Mouse (Mus musculus) intestine, postnatal 0 days (tissue): ENCODE results near the gene Crtc3. TPM values are rescaled to one million over a fixed set of nuclear protein-coding genes. Genes with fewer than 3 reads are reported as not detected.

ENCODE experiments used
- ATAC-seq: fragments of 200-750 bp; cut with Nextera tagmentation; 2 replicates; pipeline ENCODE4 v1.8.0; 2017; ENCODE audit warnings: mild to moderate bottlenecking, moderate TSS enrichment, moderate library complexity
- H3K27ac ChIP-seq: fragments of 300-500 bp; sonication (generic); 2 replicates; pipeline ENCODE4 v1.5.1; 2014; ENCODE audit warnings: mild to moderate bottlenecking, low read depth, low read length, moderate library complexity
- H3K27me3 ChIP-seq: fragments of 300-500 bp; sonication (generic); replicated peaks from 2 replicates; pipeline ENCODE4 v1.6.1; 2014; ENCODE audit warnings: low read length, mixed read lengths; ENCODE audit not compliant: control insufficient read depth, insufficient read depth
- H3K36me3 ChIP-seq: fragments of 300-500 bp; sonication (generic); 2 replicates; pipeline ENCODE4 v1.6.1; 2014; ENCODE audit warnings: mild to moderate bottlenecking, moderate library complexity; ENCODE audit not compliant: control insufficient read depth, insufficient read depth
- H3K4me1 ChIP-seq: fragments of 300-500 bp; sonication (generic); replicated peaks from 2 replicates; pipeline ENCODE4 v1.6.1; 2014; ENCODE audit warnings: antibody characterized with exemption, low read length, mixed read lengths; ENCODE audit not compliant: control insufficient read depth, insufficient read depth
- H3K4me2 ChIP-seq: fragments of 300-500 bp; sonication (generic); replicated peaks from 2 replicates; pipeline ENCODE4 v1.6.1; 2014; ENCODE audit warnings: low read depth, mild to moderate bottlenecking, moderate library complexity
- H3K4me3 ChIP-seq: fragments of 300-500 bp; sonication (generic); 2 replicates; pipeline ENCODE4 v1.5.1; 2014; ENCODE audit warnings: low read depth, low read length
- H3K9ac ChIP-seq: fragments of 300-500 bp; sonication (generic); 2 replicates; pipeline ENCODE4 v1.6.1; 2014; ENCODE audit warnings: mild to moderate bottlenecking, low read depth, low read length
- H3K9me3 ChIP-seq: fragments of 300-500 bp; sonication (generic); 2 replicates; pipeline ENCODE4 v1.6.1; 2016; ENCODE audit warnings: mixed run types; ENCODE audit not compliant: control insufficient read depth
- CTCF ChIP-seq: sonication (generic); IDR thresholded peaks from 2 replicates; pipeline ENCODE4 v1.5.1; 2016; ENCODE audit warnings: low read depth, mild to moderate bottlenecking, control low read depth, antibody characterized with exemption, moderate library complexity
- WGBS: fragments of 180-500 bp; shearing (Covaris S2); extraction: QIAGEN DNeasy Blood & Tissue Kit; methylation state at CpG from one replicate; pipeline ENCODE4 v1.1.7; 2014; 5-methylcytosine and 5-hydroxymethylcytosine counted together
- polyA plus RNA-seq: library from polyadenylated mRNA; unstranded; fragments of >200 nt; fragmentation: Nextera tagmentation; extraction: Ambion mirVana; gene quantifications from 2 replicates; pipeline ENCODE4 v1.2.1, GENCODE M21; 2015

Crtc3 gene
- polyA plus RNA-seq, 1 experiment from 2014 or later, result 11.5 TPM

- H3K27ac ChIP-seq, result no peak overlapping the region
- H3K4me3 ChIP-seq, result no peak overlapping the region
- ATAC-seq, result no peak
- H3K9ac ChIP-seq, result no peak overlapping the region
- H3K4me1 ChIP-seq, result 0 out of 2 replicates have a peak, but pooled peaks cover 3% of the 10 kb centered on the region
- no peak for TF ChIP-seq CTCF
- H3K4me2 ChIP-seq, result no peak overlapping the region
- no peaks in the 10 kb centered on the region for H3K9me3 ChIP-seq
- WGBS, result 46% methylated on average over 8 of the region's 8 CpGs
- H3K27me3 ChIP-seq, result no peaks in the 10 kb centered on the region
- H3K36me3 ChIP-seq, result 0 out of 2 replicates have a peak, but pooled peaks cover 4% of the 10 kb centered on the region
Observed at GRCm38 (mm10) chr7:80657896-80658295, 30.8 kb downstream of the Crtc3 start.

GRCm38 (mm10) chr7:80655350-80656013 lies 33.2 kb downstream of the Crtc3 start:
- no peak overlapping the region for H3K4me3 ChIP-seq
- WGBS, result 66% methylated on average over 6 of the region's 6 CpGs
- no peak overlapping the region for H3K27ac ChIP-seq

GRCm38 (mm10) chr7:80654926-80655325 lies 33.8 kb downstream of the Crtc3 start:
- Histone ChIP-seq H3K4me3 (no peak overlapping the region), H3K27ac (no peak overlapping the region), H3K36me3 (0 out of 2 replicates have a peak, but pooled peaks cover 4% of the 10 kb centered on the region), H3K27me3 (no peaks in the 10 kb centered on the region), H3K4me2 (no peak overlapping the region), H3K4me1 (0 out of 2 replicates have a peak, but pooled peaks cover 3% of the 10 kb centered on the region), H3K9me3 (no peaks in the 10 kb centered on the region), H3K9ac (no peak overlapping the region)
- 76% methylated on average over 5 of the region's 5 CpGs for WGBS
- no peak for ATAC-seq
- no peak for TF ChIP-seq CTCF

More at GRCm38 (mm10) chr7:80655350-80656013, 33.2 kb downstream of the Crtc3 start:
- no peak for TF ChIP-seq CTCF
- no peaks in the 10 kb centered on the region for H3K27me3 ChIP-seq
- 0 out of 2 replicates have a peak, but pooled peaks cover 4% of the 10 kb centered on the region for H3K36me3 ChIP-seq
- ATAC-seq, result no peak
- H3K9ac ChIP-seq, result no peak overlapping the region
- no peaks in the 10 kb centered on the region for H3K9me3 ChIP-seq
- H3K4me1 ChIP-seq, result 0 out of 2 replicates have a peak, but pooled peaks cover 3% of the 10 kb centered on the region
- no peak overlapping the region for H3K4me2 ChIP-seq

GRCm38 (mm10) chr7:80654393-80654792 lies 34.3 kb downstream of the Crtc3 start:
- H3K9me3 ChIP-seq, result no peaks in the 10 kb centered on the region
- H3K27ac ChIP-seq, result no peak overlapping the region
- H3K4me1 ChIP-seq, result 0 out of 2 replicates have a peak, but pooled peaks cover 3% of the 10 kb centered on the region
- TF ChIP-seq CTCF, result peak; percentile 5; the same call in 1 of the 2 replicates
- H3K4me2 ChIP-seq, result no peak overlapping the region
- 82% methylated on average over 7 of the region's 7 CpGs for WGBS
- no peak overlapping the region for H3K4me3 ChIP-seq
- no peaks in the 10 kb centered on the region for H3K27me3 ChIP-seq
- H3K36me3 ChIP-seq, result 0 out of 2 replicates have a peak, but pooled peaks cover 4% of the 10 kb centered on the region
- no peak overlapping the region for H3K9ac ChIP-seq
- no peak for ATAC-seq

- Histone ChIP-seq H3K9ac (no peak overlapping the region), H3K27me3 (no peaks in the 10 kb centered on the region), H3K36me3 (peaks cover 4% of the 10 kb centered on the region; the same call in 1 of the 2 replicates), H3K27ac (no peak overlapping the region), H3K4me3 (no peak overlapping the region), H3K9me3 (no peaks in the 10 kb centered on the region), H3K4me2 (no peak overlapping the region), H3K4me1 (0 out of 2 replicates have a peak, but pooled peaks cover 3% of the 10 kb centered on the region)
- no peak for TF ChIP-seq CTCF
- no peak for ATAC-seq
- 93% methylated on average over 7 of the region's 7 CpGs for WGBS
Observed at GRCm38 (mm10) chr7:80653971-80654370, 34.7 kb downstream of the Crtc3 start.

- no peaks in the 10 kb centered on the region for H3K9me3 ChIP-seq
- no peak overlapping the region for H3K4me3 ChIP-seq
- H3K4me1 ChIP-seq, result 0 out of 2 replicates have a peak, but pooled peaks cover 3% of the 10 kb centered on the region
- no peak for ATAC-seq
- H3K27ac ChIP-seq, result no peak overlapping the region
- no peak for TF ChIP-seq CTCF
- WGBS, result 74% methylated on average over 10 of the region's 10 CpGs
- no peak overlapping the region for H3K9ac ChIP-seq
- no peaks in the 10 kb centered on the region for H3K27me3 ChIP-seq
- H3K4me2 ChIP-seq, result no peak overlapping the region
- peaks cover 4% of the 10 kb centered on the region; the same call in 1 of the 2 replicates for H3K36me3 ChIP-seq
Observed at GRCm38 (mm10) chr7:80653077-80653476, 35.6 kb downstream of the Crtc3 start.
